Mouse (Mus musculus): ENCODE data around the gene Olfr403. TPM values are rescaled to one million over a fixed set of nuclear protein-coding genes. Genes with fewer than 3 reads are reported as not detected.
"Not testable (repeated sequence)": the region's sequence is repeated elsewhere in the genome, so short reads cannot be mapped to it uniquely, and the experiment has no call there.

Olfr403 gene
- polyA plus RNA-seq (2012; rRNA removed) (not detected in 2 replicates), polyA plus RNA-seq (2014; fragmentation: Nextera tagmentation; extraction: Ambion mirVana) (not detected in 2 replicates)

- Histone ChIP-seq H3K36me3 (replicated peaks; ENCODE audit: control insufficient read depth, insufficient read depth, low read depth) (no peaks in the 10 kb centered on the region), H3K27ac (no peak within 1 kb of the TSS), H3K9me3 (ENCODE audit: control insufficient read depth, low read length) (no peaks in the 10 kb centered on the region), H3K27me3 (ENCODE audit: control insufficient read depth, insufficient read depth, low read length) (no peaks in the 10 kb centered on the region), H3K4me3 (ENCODE audit: insufficient read depth in 1 of 2, low read depth in 2 of 2, low read length in 2 of 2) (no peak within 1 kb of the TSS), H3K9ac (replicated peaks) (no peak within 1 kb of the TSS), H3K4me2 (ENCODE audit: low read depth) (no peak within 1 kb of the TSS), H3K4me1 (replicated peaks; ENCODE audit: control insufficient read depth in 2 of 2, insufficient read depth in 2 of 2, low read length in 1 of 2) (no peaks in the 10 kb centered on the region)
- no peak for ATAC-seq (ENCODE audit: insufficient read depth)
- TF ChIP-seq EP300 (IDR thresholded peaks at IDR 0.05; ENCODE audit: low read depth) (no peak), CTCF (IDR thresholded peaks at IDR 0.05; ENCODE audit: low read depth) (no peak)
- no peak for DNase-seq (ENCODE audit: low read depth in 3 of 3, low spot score in 3 of 3)
Observed at GRCm38 (mm10) chr11:74185949-74186348, at the start of gene Olfr403. TSS of gene Olfr403 (plus strand) at chr11:74186249.

DNA sequence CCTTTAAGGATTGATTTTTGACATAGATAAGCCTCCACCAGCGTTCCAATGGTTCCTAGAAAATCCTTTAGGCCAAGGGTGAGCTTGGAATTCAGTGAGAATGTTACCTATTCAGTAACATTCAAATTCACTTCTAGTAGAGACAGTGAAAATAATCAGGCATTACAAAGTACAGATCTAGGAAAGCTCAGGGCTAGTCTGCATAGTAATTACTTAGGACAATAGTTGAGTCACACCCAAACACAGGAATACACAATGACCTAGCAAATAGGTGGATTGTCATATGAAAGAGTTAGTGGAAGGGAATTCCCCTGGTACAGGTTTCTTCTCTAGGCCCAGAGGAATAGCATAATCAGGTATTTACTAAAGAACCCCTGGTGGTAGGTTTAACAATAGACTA, 46.0 kb upstream of the Olfr403 start:
- not testable (repeated sequence) for H3K4me1 ChIP-seq (replicated peaks; ENCODE audit: control insufficient read depth in 2 of 2, insufficient read depth in 2 of 2, low read length in 1 of 2); H3K9ac ChIP-seq (replicated peaks); H3K4me3 ChIP-seq (ENCODE audit: insufficient read depth in 1 of 2, low read depth in 2 of 2, low read length in 2 of 2); H3K36me3 ChIP-seq (replicated peaks; ENCODE audit: control insufficient read depth, insufficient read depth, low read depth); H3K27ac ChIP-seq; H3K9me3 ChIP-seq (ENCODE audit: control insufficient read depth, low read length); H3K27me3 ChIP-seq (ENCODE audit: control insufficient read depth, insufficient read depth, low read length); DNase-seq (ENCODE audit: low read depth in 3 of 3, low spot score in 3 of 3); ATAC-seq (ENCODE audit: insufficient read depth); H3K4me2 ChIP-seq (ENCODE audit: low read depth)
- 24% methylated on average over 1 of the region's 1 CpGs for WGBS (ENCODE audit: insufficient replicate concordance)

DNA sequence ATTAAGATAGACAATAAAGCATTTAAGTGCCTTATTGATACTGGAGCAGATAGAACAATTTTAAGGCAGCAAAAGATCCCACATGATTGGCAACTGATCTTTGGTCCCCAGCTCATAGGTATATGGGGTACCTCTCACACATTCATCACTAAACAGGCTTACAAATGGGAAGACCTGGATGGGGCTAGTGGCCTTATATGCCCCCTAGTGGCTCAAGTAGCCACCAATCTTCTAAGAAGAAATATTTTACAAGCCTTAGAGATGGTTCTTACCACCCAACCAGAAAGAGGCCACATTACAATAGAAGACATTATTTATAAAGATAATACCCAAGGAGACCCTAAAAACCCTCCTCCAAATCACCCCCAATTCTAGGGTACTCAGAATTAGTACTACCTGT, 40.2 kb upstream of the Olfr403 start:
- Histone ChIP-seq H3K9ac (replicated peaks) (no peak overlapping the region), H3K36me3 (replicated peaks; ENCODE audit: control insufficient read depth, insufficient read depth, low read depth) (no peaks in the 10 kb centered on the region), H3K27me3 (ENCODE audit: control insufficient read depth, insufficient read depth, low read length) (no peaks in the 10 kb centered on the region), H3K4me2 (ENCODE audit: low read depth) (no peak overlapping the region), H3K4me1 (replicated peaks; ENCODE audit: control insufficient read depth in 2 of 2, insufficient read depth in 2 of 2, low read length in 1 of 2) (no peaks in the 10 kb centered on the region), H3K9me3 (ENCODE audit: control insufficient read depth, low read length) (no peaks in the 10 kb centered on the region), H3K27ac (no peak overlapping the region), H3K4me3 (ENCODE audit: insufficient read depth in 1 of 2, low read depth in 2 of 2, low read length in 2 of 2) (no peak overlapping the region)
- TF ChIP-seq EP300 (IDR thresholded peaks at IDR 0.05; ENCODE audit: low read depth) (no peak), CTCF (IDR thresholded peaks at IDR 0.05; ENCODE audit: low read depth) (no peak)
- DNase-seq (ENCODE audit: low read depth in 3 of 3, low spot score in 3 of 3) (no peak), ATAC-seq (ENCODE audit: insufficient read depth) (no peak)

GRCm38 (mm10) chr11:74153229-74153628, 32.8 kb upstream of the Olfr403 start, which contains the start of gene Olfr402:
TSS of gene Olfr402 (plus strand) at chr11:74153529.
- no peak within 1 kb of the TSS for H3K27ac ChIP-seq
- H3K27me3 ChIP-seq (ENCODE audit: control insufficient read depth, insufficient read depth, low read length), result no peaks in the 10 kb centered on the region
- no peaks in the 10 kb centered on the region for H3K4me1 ChIP-seq (replicated peaks; ENCODE audit: control insufficient read depth in 2 of 2, insufficient read depth in 2 of 2, low read length in 1 of 2)
- ATAC-seq (ENCODE audit: insufficient read depth) (no peak), DNase-seq (ENCODE audit: low read depth in 3 of 3, low spot score in 3 of 3) (no peak)
- no peaks in the 10 kb centered on the region for H3K36me3 ChIP-seq (replicated peaks; ENCODE audit: control insufficient read depth, insufficient read depth, low read depth)
- TF ChIP-seq EP300 (IDR thresholded peaks at IDR 0.05; ENCODE audit: low read depth), result no peak
- no peak for TF ChIP-seq CTCF (IDR thresholded peaks at IDR 0.05; ENCODE audit: low read depth)
- H3K9me3 ChIP-seq (ENCODE audit: control insufficient read depth, low read length), result no peaks in the 10 kb centered on the region
- H3K9ac ChIP-seq (replicated peaks), result no peak within 1 kb of the TSS
- no peak within 1 kb of the TSS for H3K4me3 ChIP-seq (ENCODE audit: insufficient read depth in 1 of 2, low read depth in 2 of 2, low read length in 2 of 2)
- H3K4me2 ChIP-seq (ENCODE audit: low read depth), result no peak within 1 kb of the TSS
- 45% methylated on average over 3 of the region's 3 CpGs for WGBS (ENCODE audit: insufficient replicate concordance)

- no peaks in the 10 kb centered on the region for H3K4me1 ChIP-seq (replicated peaks; ENCODE audit: control insufficient read depth in 2 of 2, insufficient read depth in 2 of 2, low read length in 1 of 2)
- TF ChIP-seq CTCF (IDR thresholded peaks at IDR 0.05; ENCODE audit: low read depth) (no peak), EP300 (IDR thresholded peaks at IDR 0.05; ENCODE audit: low read depth) (no peak)
- no peak for DNase-seq (ENCODE audit: low read depth in 3 of 3, low spot score in 3 of 3)
- no peak for ATAC-seq (ENCODE audit: insufficient read depth)
- H3K27me3 ChIP-seq (ENCODE audit: control insufficient read depth, insufficient read depth, low read length), result no peaks in the 10 kb centered on the region
- H3K27ac ChIP-seq, result no peak overlapping the region
- no peak overlapping the region for H3K9ac ChIP-seq (replicated peaks)
- H3K4me3 ChIP-seq (ENCODE audit: insufficient read depth in 1 of 2, low read depth in 2 of 2, low read length in 2 of 2), result no peak overlapping the region
- no peak overlapping the region for H3K4me2 ChIP-seq (ENCODE audit: low read depth)
- H3K36me3 ChIP-seq (replicated peaks; ENCODE audit: control insufficient read depth, insufficient read depth, low read depth), result no peaks in the 10 kb centered on the region
- no peaks in the 10 kb centered on the region for H3K9me3 ChIP-seq (ENCODE audit: control insufficient read depth, low read length)
Observed at GRCm38 (mm10) chr11:74168771-74169170, 17.3 kb upstream of the Olfr403 start.

GRCm38 (mm10) chr11:74183168-74183567, 2.9 kb upstream of the Olfr403 start:
- H3K27me3 ChIP-seq (ENCODE audit: control insufficient read depth, insufficient read depth, low read length), result no peaks in the 10 kb centered on the region
- TF ChIP-seq EP300 (IDR thresholded peaks at IDR 0.05; ENCODE audit: low read depth) (no peak), CTCF (IDR thresholded peaks at IDR 0.05; ENCODE audit: low read depth) (no peak)
- H3K9ac ChIP-seq (replicated peaks), result no peak overlapping the region
- no peaks in the 10 kb centered on the region for H3K36me3 ChIP-seq (replicated peaks; ENCODE audit: control insufficient read depth, insufficient read depth, low read depth)
- H3K4me1 ChIP-seq (replicated peaks; ENCODE audit: control insufficient read depth in 2 of 2, insufficient read depth in 2 of 2, low read length in 1 of 2), result no peaks in the 10 kb centered on the region
- no peak overlapping the region for H3K4me2 ChIP-seq (ENCODE audit: low read depth)
- DNase-seq (ENCODE audit: low read depth in 3 of 3, low spot score in 3 of 3), result no peak
- WGBS (ENCODE audit: insufficient replicate concordance), result 61% methylated on average over 4 of the region's 4 CpGs
- no peak for ATAC-seq (ENCODE audit: insufficient read depth)
- no peaks in the 10 kb centered on the region for H3K9me3 ChIP-seq (ENCODE audit: control insufficient read depth, low read length)
- no peak overlapping the region for H3K27ac ChIP-seq
- no peak overlapping the region for H3K4me3 ChIP-seq (ENCODE audit: insufficient read depth in 1 of 2, low read depth in 2 of 2, low read length in 2 of 2)

All from liver, embryonic 14.5 days (tissue).